In the genomic region with DNA sequence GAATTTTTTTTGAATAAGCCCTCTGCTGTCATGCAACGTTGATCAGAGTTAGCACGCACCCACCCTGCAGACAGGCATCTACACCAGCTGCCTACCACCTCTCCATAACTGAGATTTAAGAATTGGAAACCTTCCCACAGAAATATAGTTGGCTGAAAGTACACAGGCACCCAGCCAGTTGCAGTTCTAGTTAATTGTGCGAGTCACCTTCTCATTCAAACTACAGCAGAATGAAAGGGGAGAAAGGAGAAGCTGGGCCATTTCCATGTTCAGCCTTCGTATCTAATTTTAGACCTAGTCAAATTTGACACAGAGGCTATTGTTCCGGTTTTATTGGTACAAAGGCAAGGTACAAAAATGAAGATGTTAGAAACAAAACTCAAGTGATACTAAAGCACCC, we compare ENCODE assay signal across 13 mouse cellular contexts. TPM values are rescaled to one million over a fixed set of nuclear protein-coding genes. Genes with fewer than 3 reads are reported as not detected.
DNase-seq lines count a peak whose midpoint lies in the region; ATAC-seq and TF ChIP-seq lines count a peak whose summit lies in the region.
"Had no signal": no experiment of that assay in that cellular context is flagged by ENCODE, and none has a peak within 500 bp of the region (broad histone marks: within the 10 kb centered on the region; RNA-seq: fewer than 3 reads in every experiment).

No protein-coding gene starts in this region.

- intact Hi-C loops in heart, postnatal 10 days (cut with DNase I): loop anchor here (5.0 kb wide), 1 partner anchor 57 kb away; no protein-coding TSS in a partner anchor

- DNase-seq in heart, postnatal 10 days: peak; percentile 41 to 55
- no peak for DNase-seq in heart, adult 8-10 months (ENCODE audit: low spot score)
- DNase-seq in A20 (ENCODE audit: low read depth, low spot score): peak; percentile 81
- peak; percentile 51 for DNase-seq in brain, embryonic 14.5 days (ENCODE audit: low read depth)
- no peak for DNase-seq in adrenal gland, adult 2 months
- DNase-seq: adrenal gland, postnatal 25 days; cerebellum, adult 11 months; embryo, embryonic 11 days; kidney, adult 2 months; kidney, postnatal 4 days; lung, adult 18-20 months had no signal

- ATAC-seq in megakaryocyte, adult 5-6 weeks (ENCODE audit: poor library complexity, severe bottlenecking): peak; percentile 34
- ATAC-seq in megakaryocyte progenitor cell, adult 5-6 weeks (replicated peaks; ENCODE audit: poor library complexity): no peak

- no peak for TF ChIP-seq CTCF in brain, embryonic 14.5 days (IDR thresholded peaks at IDR 0.05; ENCODE audit: borderline replicate concordance, extremely low read depth, insufficient read depth, insufficient read length)

- TF ChIP-seq POLR2A in brain, embryonic 14.5 days (IDR thresholded peaks at IDR 0.05; ENCODE audit: borderline replicate concordance, extremely low read depth, insufficient read depth, insufficient read length, poor library complexity, severe bottlenecking): no peak

RNA-seq across cellular contexts. Expression of a gene that starts 2.9 kb away (rescaled TPM):
- total RNA-seq in heart, postnatal 10 days (2021): 10 to 100 TPM; 35.5 to 37.0 TPM
- total RNA-seq in heart, adult 8-10 months (2022): 10 to 100 TPM; 27.2 to 38.9 (median 31.8) TPM
- 20.2 and 21.8 TPM in 2 replicates for polyA plus RNA-seq in brain, embryonic 14.5 days (2012; rRNA removed)
- 25.5 and 30.7 TPM in 2 replicates for total RNA-seq in megakaryocyte, adult 5-6 weeks (2015)
- 46.4 and 63.9 TPM in 2 replicates for total RNA-seq in megakaryocyte, adult 5-6 weeks (2017)
- 10 to 100 TPM; 25.5 to 26.3 TPM for total RNA-seq in adrenal gland, adult 2 months (2021)
- 9.1 and 11.7 TPM in 2 replicates for polyA plus RNA-seq in adrenal gland, adult 2 months (2012; rRNA removed)
- total RNA-seq in megakaryocyte progenitor cell, adult 5-6 weeks (2015): 15.7 and 17.2 TPM in 2 replicates
- 25.6 and 38.0 TPM in 2 replicates for total RNA-seq in megakaryocyte progenitor cell, adult 5-6 weeks (2017)

Comparison
In these comparisons a context has a peak if more than half of its experiments do, and no peak if none do; other contexts are left out.
1. DNase-seq: peak in heart, postnatal 10 days (2 of 2), A20 (single experiment) and brain, embryonic 14.5 days (single experiment); none in heart, adult 8-10 months (single experiment) and adrenal gland, adult 2 months (single experiment).